Mouse (Mus musculus): ENCODE measurements around the gene Iffo2. TPM values are rescaled to one million over a fixed set of nuclear protein-coding genes. Genes with fewer than 3 reads are reported as not detected.

The Iffo2 gene
- polyA plus RNA-seq, 1 experiment from 2014 or later = 3.4 TPM

- H3K27ac ChIP-seq (ENCODE audit: low read depth, low read length) = no peak overlapping the region
- WGBS = 52% methylated on average over 3 of the region's 3 CpGs
These were observed 63.7 kb downstream of the Iffo2 start for GRCm38 (mm10) chr4:139594062-139594461.

DNA sequence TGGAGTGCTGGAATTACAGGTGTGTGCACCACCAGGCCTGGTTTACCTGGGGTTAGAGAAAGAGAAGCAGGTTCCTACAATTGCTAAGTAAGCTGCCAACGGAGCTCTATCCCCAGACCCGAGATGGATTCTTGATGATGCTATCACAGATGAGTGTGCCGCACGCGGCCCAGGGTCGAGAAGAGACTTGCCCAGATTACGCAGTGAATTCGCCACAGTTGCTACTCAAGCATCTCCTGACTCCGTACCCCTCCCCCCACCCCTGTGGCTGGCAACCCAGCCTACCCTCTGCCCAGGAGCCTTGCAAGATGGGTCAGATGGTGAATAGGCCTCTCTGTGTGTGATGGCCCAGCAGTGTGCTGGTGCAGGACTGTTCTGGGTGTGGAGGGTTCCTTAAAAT is 66.4 kb downstream of the Iffo2 start:
- Histone ChIP-seq H3K4me2 (replicated peaks; ENCODE audit: low read depth) (no peak overlapping the region), H3K27ac (ENCODE audit: low read depth, low read length) (no peak overlapping the region), H3K9me3 (ENCODE audit: control insufficient read depth) (no peaks in the 10 kb centered on the region), H3K36me3 (ENCODE audit: control insufficient read depth, insufficient read depth) (no peaks in the 10 kb centered on the region), H3K9ac (ENCODE audit: low read depth, low read length) (no peak overlapping the region), H3K4me1 (replicated peaks; ENCODE audit: control insufficient read depth, insufficient read depth, low read length) (peaks cover 11% of the 10 kb centered on the region), H3K27me3 (replicated peaks; ENCODE audit: control insufficient read depth, insufficient read depth, low read length) (peaks cover 6% of the 10 kb centered on the region; the same call in 1 of the 2 replicates), H3K4me3 (ENCODE audit: low read depth, low read length) (no peak overlapping the region)
- no peak for ATAC-seq
- 68% methylated on average over 9 of the region's 9 CpGs for WGBS
- no peak for TF ChIP-seq CTCF (IDR thresholded peaks at IDR 0.05; ENCODE audit: low read depth)

More at GRCm38 (mm10) chr4:139594062-139594461, 63.7 kb downstream of the Iffo2 start:
- Histone ChIP-seq H3K9me3 (ENCODE audit: control insufficient read depth) (no peaks in the 10 kb centered on the region), H3K27me3 (replicated peaks; ENCODE audit: control insufficient read depth, insufficient read depth, low read length) (no peaks in the 10 kb centered on the region; the same call in 1 of the 2 replicates), H3K36me3 (ENCODE audit: control insufficient read depth, insufficient read depth) (no peaks in the 10 kb centered on the region), H3K9ac (ENCODE audit: low read depth, low read length) (no peak overlapping the region), H3K4me1 (replicated peaks; ENCODE audit: control insufficient read depth, insufficient read depth, low read length) (peaks cover 4% of the 10 kb centered on the region; the same call in 1 of the 2 replicates), H3K4me3 (ENCODE audit: low read depth, low read length) (no peak overlapping the region), H3K4me2 (replicated peaks; ENCODE audit: low read depth) (no peak overlapping the region)
- ATAC-seq = no peak
- TF ChIP-seq CTCF (IDR thresholded peaks at IDR 0.05; ENCODE audit: low read depth) = peak; percentile 65

DNA sequence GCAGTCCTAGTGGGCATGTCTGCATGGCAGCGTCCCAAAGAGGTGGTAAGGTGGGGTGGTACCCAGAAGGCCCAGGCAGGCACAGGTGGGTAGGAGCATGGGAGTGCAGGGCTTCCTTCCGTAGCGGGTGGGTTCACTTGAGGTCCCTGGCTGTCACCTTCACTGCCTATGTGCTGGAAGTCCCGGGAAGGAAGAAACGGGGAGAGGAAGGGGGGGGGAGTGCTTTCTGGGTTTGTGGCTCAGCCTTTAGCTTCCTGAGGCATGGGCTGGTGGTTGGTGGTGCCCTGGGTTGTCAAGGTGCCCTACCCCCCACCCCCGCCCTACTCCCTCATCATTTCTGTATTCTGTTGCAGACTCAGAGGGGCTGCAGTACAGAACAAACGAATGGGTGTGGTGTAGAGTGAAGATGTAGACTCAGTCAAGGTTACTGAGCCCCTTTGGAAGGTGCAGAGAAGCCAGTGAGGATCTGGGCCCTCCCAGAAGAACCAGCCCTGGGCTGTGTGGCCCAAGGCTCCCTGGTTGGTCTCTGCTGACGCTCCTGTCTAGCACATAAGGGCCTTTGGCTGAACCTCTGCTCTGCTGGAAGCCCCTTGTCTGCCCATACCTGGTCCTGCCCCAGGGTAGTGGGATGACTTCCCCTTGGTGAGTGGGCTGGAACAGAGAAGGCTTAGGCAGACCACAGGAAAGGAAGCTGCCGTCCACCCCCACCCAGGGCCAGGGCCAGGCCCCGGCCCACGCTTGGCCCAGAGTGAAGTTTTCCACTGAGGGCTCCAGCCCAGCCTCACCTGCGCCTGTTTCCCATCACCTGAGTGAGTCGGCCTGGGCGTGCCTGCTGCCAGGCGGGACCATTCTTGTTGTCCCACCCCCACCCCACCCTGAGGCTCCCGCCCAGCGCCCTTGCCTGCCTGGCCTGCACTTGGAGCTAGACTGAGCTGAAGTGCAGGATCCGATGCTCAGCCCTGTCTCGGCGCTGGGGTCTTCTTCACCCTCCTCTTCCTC is 67.2 kb downstream of the Iffo2 start:
- peaks cover 6% of the 10 kb centered on the region; the same call in 1 of the 2 replicates for H3K27me3 ChIP-seq (replicated peaks; ENCODE audit: control insufficient read depth, insufficient read depth, low read length)
- no peak for ATAC-seq
- H3K4me1 ChIP-seq (replicated peaks; ENCODE audit: control insufficient read depth, insufficient read depth, low read length) = peaks cover 14% of the 10 kb centered on the region
- peak overlapping the region; percentile 51; the same call in 1 of the 2 replicates for H3K4me2 ChIP-seq (replicated peaks; ENCODE audit: low read depth)
- no peak for TF ChIP-seq CTCF (IDR thresholded peaks at IDR 0.05; ENCODE audit: low read depth)
- no peak overlapping the region for H3K4me3 ChIP-seq (ENCODE audit: low read depth, low read length)
- H3K36me3 ChIP-seq (ENCODE audit: control insufficient read depth, insufficient read depth) = no peaks in the 10 kb centered on the region
- 41% methylated on average over 20 of the region's 20 CpGs for WGBS
- 0 out of 2 replicates have a peak overlapping the region, but pooled peaks have one; percentile 22 for H3K9ac ChIP-seq (ENCODE audit: low read depth, low read length)
- H3K27ac ChIP-seq (ENCODE audit: low read depth, low read length) = peak overlapping the region; percentile 78
- no peaks in the 10 kb centered on the region for H3K9me3 ChIP-seq (ENCODE audit: control insufficient read depth)

DNA sequence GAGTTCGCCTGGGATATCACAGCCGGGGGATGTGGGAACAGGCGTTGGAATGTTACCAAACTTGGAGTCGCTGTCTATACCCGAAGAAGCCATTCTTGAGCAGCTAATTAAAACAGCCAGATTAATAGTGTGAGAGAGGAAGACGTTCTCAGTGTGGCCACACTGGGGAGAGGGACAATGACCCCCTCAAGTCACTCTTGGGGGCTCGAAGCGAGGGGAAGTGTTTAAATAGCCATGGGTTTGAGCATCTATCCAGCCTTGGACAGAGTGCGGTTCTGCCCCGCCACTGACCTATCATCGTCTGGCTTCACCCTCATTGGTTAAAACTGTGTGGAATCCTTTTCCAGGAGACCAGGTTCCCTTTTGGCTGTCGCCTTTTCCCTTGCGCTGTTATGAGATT is 68.0 kb downstream of the Iffo2 start:
- H3K27ac ChIP-seq (ENCODE audit: low read depth, low read length) = peak overlapping the region; percentile 78
- ATAC-seq = no peak
- peaks cover 14% of the 10 kb centered on the region for H3K4me1 ChIP-seq (replicated peaks; ENCODE audit: control insufficient read depth, insufficient read depth, low read length)
- H3K4me2 ChIP-seq (replicated peaks; ENCODE audit: low read depth) = peak overlapping the region; percentile 51
- 37% methylated on average over 13 of the region's 13 CpGs for WGBS
- peaks cover 6% of the 10 kb centered on the region; the same call in 1 of the 2 replicates for H3K27me3 ChIP-seq (replicated peaks; ENCODE audit: control insufficient read depth, insufficient read depth, low read length)
- H3K4me3 ChIP-seq (ENCODE audit: low read depth, low read length) = no peak overlapping the region
- no peaks in the 10 kb centered on the region for H3K36me3 ChIP-seq (ENCODE audit: control insufficient read depth, insufficient read depth)
- peak overlapping the region; percentile 22; the same call in 1 of the 2 replicates for H3K9ac ChIP-seq (ENCODE audit: low read depth, low read length)
- no peaks in the 10 kb centered on the region for H3K9me3 ChIP-seq (ENCODE audit: control insufficient read depth)
- TF ChIP-seq CTCF (IDR thresholded peaks at IDR 0.05; ENCODE audit: low read depth) = no peak

DNA sequence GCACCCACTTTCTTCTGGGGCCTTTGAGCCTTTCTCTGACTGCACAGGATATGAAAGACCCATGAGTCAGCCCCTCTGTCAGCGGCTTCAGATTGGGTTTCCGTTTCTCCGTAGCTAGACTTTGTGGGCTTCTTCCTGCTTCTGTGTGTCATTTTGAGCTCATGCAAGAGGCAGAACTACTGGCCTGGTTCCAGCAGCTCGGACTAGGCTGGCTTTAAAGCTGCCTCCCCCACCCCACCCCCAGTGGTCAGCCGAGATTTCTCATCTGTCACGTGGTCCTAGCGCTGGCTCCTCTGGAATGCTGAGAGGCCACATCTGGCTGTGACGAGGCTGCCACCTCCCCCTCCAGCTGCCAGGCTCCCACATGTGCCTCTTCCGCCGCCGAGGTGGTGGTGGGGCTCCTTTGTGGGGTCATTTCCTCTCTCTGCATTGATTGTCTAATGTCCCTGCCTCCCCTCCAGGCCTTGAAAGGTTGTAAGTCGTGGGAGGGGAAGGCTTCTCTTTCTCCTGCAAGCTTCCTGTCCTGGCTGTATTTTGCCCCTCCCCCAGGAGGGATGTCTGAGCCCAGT is 68.7 kb downstream of the Iffo2 start:
- ATAC-seq = peak; percentile 61
- peaks cover 6% of the 10 kb centered on the region; the same call in 1 of the 2 replicates for H3K27me3 ChIP-seq (replicated peaks; ENCODE audit: control insufficient read depth, insufficient read depth, low read length)
- H3K27ac ChIP-seq (ENCODE audit: low read depth, low read length) = peak overlapping the region; percentile 78
- H3K4me2 ChIP-seq (replicated peaks; ENCODE audit: low read depth) = peak overlapping the region; percentile 51
- no peak overlapping the region; the same call in 1 of the 2 replicates for H3K9ac ChIP-seq (ENCODE audit: low read depth, low read length)
- 8% methylated on average over 12 of the region's 12 CpGs for WGBS
- no peaks in the 10 kb centered on the region for H3K36me3 ChIP-seq (ENCODE audit: control insufficient read depth, insufficient read depth)
- peak overlapping the region; percentile 5 for H3K4me3 ChIP-seq (ENCODE audit: low read depth, low read length)
- no peaks in the 10 kb centered on the region for H3K9me3 ChIP-seq (ENCODE audit: control insufficient read depth)
- TF ChIP-seq CTCF (IDR thresholded peaks at IDR 0.05; ENCODE audit: low read depth) = peak; percentile 31
- H3K4me1 ChIP-seq (replicated peaks; ENCODE audit: control insufficient read depth, insufficient read depth, low read length) = peaks cover 14% of the 10 kb centered on the region
